Mouse (Mus musculus): ENCODE measurements around the gene Col16a1. TPM values are rescaled to one million over a fixed set of nuclear protein-coding genes. Genes with fewer than 3 reads are reported as not detected.
A peak's percentile ranks its signal among the peaks of the same experiment; 100 is the strongest.

The Col16a1 gene
- polyA plus RNA-seq, 1 experiment from 2014 or later = 24.5 TPM

DNA sequence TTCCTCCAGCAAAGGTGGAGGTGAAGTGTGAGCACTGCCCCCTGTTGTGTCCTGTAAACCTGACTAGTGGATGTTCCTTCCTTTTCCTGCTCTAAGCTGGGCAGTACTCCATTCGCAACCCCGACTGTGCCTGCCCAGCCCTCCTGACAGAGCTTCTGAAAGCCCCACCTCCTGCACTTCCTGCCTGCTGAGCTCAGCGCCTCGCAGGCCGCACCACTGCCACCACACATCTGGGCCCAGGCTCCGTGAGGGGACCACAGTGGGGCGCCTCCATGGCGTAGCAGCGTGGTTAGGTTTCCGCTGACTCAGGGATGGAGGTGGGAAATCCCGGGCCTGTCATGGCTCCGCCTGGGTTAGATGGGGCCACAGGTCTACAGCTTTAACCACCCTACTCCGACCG lies 2.0 kb upstream of the Col16a1 start:
- Histone ChIP-seq H3K4me1 (peaks cover 60% of the 10 kb centered on the region), H3K9me3 (replicated peaks) (no peaks in the 10 kb centered on the region), H3K9ac (replicated peaks) (no peak overlapping the region), H3K27me3 (replicated peaks) (no peaks in the 10 kb centered on the region), H3K4me3 (replicated peaks) (no peak overlapping the region), H3K4me2 (no peak overlapping the region), H3K36me3 (no peaks in the 10 kb centered on the region), H3K27ac (replicated peaks) (peak overlapping the region; percentile 60)
- WGBS = 23% methylated on average over 14 of the region's 14 CpGs
- no peak for ATAC-seq (ENCODE audit: low FRiP score)

- peaks cover 67% of the 10 kb centered on the region for H3K4me1 ChIP-seq
- H3K27ac ChIP-seq (replicated peaks) = peak overlapping the region; percentile 80
- no peaks in the 10 kb centered on the region for H3K9me3 ChIP-seq (replicated peaks)
- H3K27me3 ChIP-seq (replicated peaks) = no peaks in the 10 kb centered on the region
- H3K4me2 ChIP-seq = peak overlapping the region; percentile 77
- H3K36me3 ChIP-seq = no peaks in the 10 kb centered on the region
- peak overlapping the region; percentile 55; the same call in 1 of the 2 replicates for H3K9ac ChIP-seq (replicated peaks)
- WGBS = 45% methylated on average over 4 of the region's 4 CpGs
- no peak for ATAC-seq (ENCODE audit: low FRiP score)
- H3K4me3 ChIP-seq (replicated peaks) = peak overlapping the region; percentile 39
Measured at GRCm38 (mm10) chr4:130048203-130048479, 501 bp downstream of the Col16a1 start.

DNA sequence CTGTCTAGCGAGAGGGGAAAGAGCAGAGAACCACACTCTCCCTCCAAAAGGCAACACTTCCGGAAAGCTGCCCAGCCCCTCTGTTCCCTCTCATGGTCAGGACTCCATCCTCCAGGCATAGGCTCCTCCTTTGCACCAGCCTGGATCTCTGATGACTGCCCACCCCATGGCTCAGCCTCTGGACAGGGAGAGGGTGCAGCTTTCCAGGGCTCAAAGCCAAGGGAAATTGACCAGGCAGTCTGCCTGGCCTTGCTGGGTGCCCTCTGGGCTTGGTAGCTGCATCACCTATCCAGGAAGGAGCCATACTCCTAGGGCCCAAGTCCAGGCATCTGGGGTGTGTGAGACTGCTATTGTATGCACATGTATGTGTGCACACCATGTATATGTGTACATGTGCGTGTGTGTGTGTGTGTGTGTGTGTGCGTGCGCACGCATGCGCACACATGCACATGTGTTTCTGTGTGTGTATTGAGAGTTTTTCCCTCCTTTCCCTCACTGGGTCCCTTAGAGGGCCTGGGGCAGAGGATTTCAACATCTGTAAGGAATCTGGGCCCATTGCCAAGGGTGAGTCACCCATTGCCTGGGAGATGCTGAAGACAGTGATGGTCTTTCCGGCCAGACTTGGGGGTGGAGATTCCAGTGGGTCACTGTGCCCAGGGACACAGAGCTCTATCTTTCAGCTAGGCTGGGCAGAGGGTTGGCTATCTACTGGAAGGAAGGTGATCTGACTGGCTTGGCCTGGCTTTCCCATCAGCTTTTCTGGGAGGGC lies 2.6 kb downstream of the Col16a1 start:
- H3K4me2 ChIP-seq = no peak overlapping the region
- WGBS = 86% methylated on average over 8 of the region's 8 CpGs
- ATAC-seq (ENCODE audit: low FRiP score) = no peak

DNA sequence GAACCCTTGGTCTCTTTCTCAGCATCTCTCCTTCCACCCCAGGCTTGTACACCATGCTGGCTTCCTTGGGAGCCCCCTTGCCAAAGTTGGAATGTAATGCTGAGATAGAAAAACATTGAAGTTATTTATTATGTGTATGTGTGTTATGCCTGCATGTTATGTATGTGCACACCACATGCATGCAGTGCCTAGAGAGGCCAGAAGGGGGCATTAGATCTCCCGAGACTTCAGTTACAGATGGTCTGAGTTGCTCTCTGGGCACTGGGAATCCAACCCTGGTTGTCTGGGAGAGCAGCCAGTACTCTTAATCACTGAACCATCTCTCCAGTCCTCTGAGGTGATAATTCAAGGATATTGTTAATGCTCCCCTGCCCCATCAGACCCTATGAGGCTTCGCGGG lies 4.6 kb downstream of the Col16a1 start:
- no peak overlapping the region for H3K27ac ChIP-seq (replicated peaks)
- no peak overlapping the region for H3K4me2 ChIP-seq
- no peak overlapping the region for H3K9ac ChIP-seq (replicated peaks)
- H3K9me3 ChIP-seq (replicated peaks) = no peaks in the 10 kb centered on the region
- H3K27me3 ChIP-seq (replicated peaks) = no peaks in the 10 kb centered on the region
- no peaks in the 10 kb centered on the region for H3K36me3 ChIP-seq
- H3K4me3 ChIP-seq (replicated peaks) = no peak overlapping the region
- H3K4me1 ChIP-seq = peaks cover 66% of the 10 kb centered on the region
- no peak for ATAC-seq (ENCODE audit: low FRiP score)
- WGBS = 84% methylated on average over 3 of the region's 3 CpGs

More for the DNA sequence above, 2.6 kb downstream of the Col16a1 start:
- Histone ChIP-seq H3K36me3 (no peaks in the 10 kb centered on the region), H3K9me3 (replicated peaks) (no peaks in the 10 kb centered on the region), H3K27ac (replicated peaks) (peak overlapping the region; percentile 25), H3K27me3 (replicated peaks) (no peaks in the 10 kb centered on the region), H3K4me1 (peaks cover 64% of the 10 kb centered on the region), H3K4me3 (replicated peaks) (no peak overlapping the region), H3K9ac (replicated peaks) (no peak overlapping the region)

- Histone ChIP-seq H3K27ac (replicated peaks) (no peak overlapping the region), H3K4me2 (no peak overlapping the region), H3K4me1 (peaks cover 61% of the 10 kb centered on the region), H3K4me3 (replicated peaks) (no peak overlapping the region), H3K9ac (replicated peaks) (no peak overlapping the region), H3K9me3 (replicated peaks) (no peaks in the 10 kb centered on the region), H3K36me3 (no peaks in the 10 kb centered on the region), H3K27me3 (replicated peaks) (no peaks in the 10 kb centered on the region)
- WGBS = 79% methylated on average over 9 of the region's 9 CpGs
- no peak for ATAC-seq (ENCODE audit: low FRiP score)
Measured at GRCm38 (mm10) chr4:130053111-130053510, 5.5 kb downstream of the Col16a1 start.

- peaks cover 48% of the 10 kb centered on the region for H3K4me1 ChIP-seq
- H3K36me3 ChIP-seq = no peaks in the 10 kb centered on the region
- H3K9me3 ChIP-seq (replicated peaks) = no peaks in the 10 kb centered on the region
- peak; percentile 40 for ATAC-seq (ENCODE audit: low FRiP score)
- peak overlapping the region; percentile 65 for H3K27ac ChIP-seq (replicated peaks)
- WGBS = 50% methylated on average over 1 of the region's 1 CpGs
- H3K4me2 ChIP-seq = no peak overlapping the region
- no peaks in the 10 kb centered on the region for H3K27me3 ChIP-seq (replicated peaks)
- H3K9ac ChIP-seq (replicated peaks) = no peak overlapping the region
- H3K4me3 ChIP-seq (replicated peaks) = no peak overlapping the region
Measured at GRCm38 (mm10) chr4:130054727-130055126, 7.1 kb downstream of the Col16a1 start.

DNA sequence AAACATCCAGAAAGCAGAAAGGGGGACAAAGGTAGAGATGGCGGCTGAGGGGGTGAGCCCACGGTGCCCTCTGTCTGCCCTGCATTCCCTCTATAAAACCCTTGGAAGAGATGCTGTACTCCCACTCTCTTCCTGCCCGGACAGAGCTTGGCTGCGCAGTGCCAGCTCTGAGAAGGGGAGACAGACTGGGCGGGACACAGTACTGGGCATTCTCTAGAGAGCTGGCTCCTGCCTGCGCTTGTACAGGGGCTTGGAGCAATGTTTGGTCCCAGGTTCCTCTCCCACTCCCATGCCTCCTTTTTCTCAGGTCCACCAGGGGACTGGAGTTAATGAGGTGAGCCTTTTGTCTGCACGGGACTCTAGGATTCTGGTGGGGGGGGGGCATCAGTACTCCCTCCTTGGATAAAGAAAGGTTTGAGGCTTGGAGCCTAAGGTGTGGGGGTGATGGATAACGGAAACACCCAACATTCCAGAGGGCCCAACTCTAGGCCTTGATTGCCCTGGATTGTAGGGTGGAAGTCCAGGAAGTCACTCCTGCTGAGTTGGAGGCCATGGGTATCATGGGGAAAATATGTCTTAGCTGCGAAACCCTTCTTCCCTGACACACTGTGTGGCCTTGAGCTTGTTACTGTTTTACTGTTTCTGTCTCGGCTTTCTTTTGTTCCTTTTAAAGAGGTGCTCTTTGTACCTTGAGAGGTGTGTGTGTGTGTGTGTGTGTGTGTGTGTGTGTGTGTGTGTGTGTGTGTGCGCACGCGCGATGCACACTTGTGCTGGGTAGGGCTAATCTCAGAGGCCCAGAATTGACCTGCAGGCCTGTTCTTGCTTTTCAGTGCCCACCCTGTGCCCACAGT lies 7.7 kb downstream of the Col16a1 start:
- Histone ChIP-seq H3K4me1 (peaks cover 43% of the 10 kb centered on the region), H3K36me3 (no peaks in the 10 kb centered on the region), H3K4me2 (no peak overlapping the region), H3K4me3 (replicated peaks) (no peak overlapping the region), H3K9ac (replicated peaks) (no peak overlapping the region), H3K27me3 (replicated peaks) (no peaks in the 10 kb centered on the region), H3K9me3 (replicated peaks) (no peaks in the 10 kb centered on the region), H3K27ac (replicated peaks) (peak overlapping the region; percentile 65)
- peak; percentile 55 for ATAC-seq (ENCODE audit: low FRiP score)
- 69% methylated on average over 14 of the region's 14 CpGs for WGBS

DNA sequence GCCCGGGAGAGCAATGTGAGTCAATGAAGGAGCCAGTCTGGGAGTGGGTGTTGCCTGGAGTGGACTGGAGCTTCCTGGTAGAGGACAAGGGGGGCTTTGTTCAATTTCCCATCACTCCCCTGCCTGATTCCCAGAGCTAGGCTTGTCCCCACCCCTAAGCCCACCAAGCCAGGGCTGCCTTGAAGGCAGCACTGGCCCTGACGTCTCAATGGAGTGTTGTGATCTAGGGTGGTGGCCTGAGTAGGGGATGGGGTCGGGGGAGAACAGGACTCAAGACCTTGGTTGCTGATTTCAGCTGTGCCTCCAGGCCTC lies 8.3 kb downstream of the Col16a1 start:
- 51% methylated on average over 3 of the region's 3 CpGs for WGBS

DNA sequence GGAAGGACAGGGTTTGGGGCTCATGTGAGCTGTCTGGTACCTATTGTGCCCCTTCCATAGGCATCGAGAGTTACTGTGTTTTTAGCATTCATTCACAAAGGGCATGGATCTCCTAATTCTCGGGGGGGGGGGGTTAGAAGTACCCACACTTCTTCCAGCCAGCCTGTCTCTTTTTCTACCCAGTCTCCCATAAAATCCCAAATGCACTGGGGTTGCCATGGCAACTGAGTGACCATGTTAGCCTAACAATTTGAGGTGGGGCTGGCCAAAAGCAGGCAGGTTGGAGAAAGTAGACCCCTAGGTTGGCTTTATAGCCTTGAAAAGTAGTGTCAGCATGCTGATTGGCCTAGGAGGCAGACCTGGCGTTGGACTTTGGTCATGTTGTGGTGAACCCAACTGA lies 8.8 kb downstream of the Col16a1 start:
- 35% methylated on average over 3 of the region's 3 CpGs for WGBS
- Histone ChIP-seq H3K4me1 (peaks cover 33% of the 10 kb centered on the region), H3K27ac (replicated peaks) (peak overlapping the region; percentile 65), H3K36me3 (no peaks in the 10 kb centered on the region), H3K27me3 (replicated peaks) (no peaks in the 10 kb centered on the region), H3K9ac (replicated peaks) (no peak overlapping the region), H3K4me2 (no peak overlapping the region), H3K9me3 (replicated peaks) (no peaks in the 10 kb centered on the region), H3K4me3 (replicated peaks) (no peak overlapping the region)
- ATAC-seq (ENCODE audit: low FRiP score) = no peak

More for the DNA sequence above, 8.3 kb downstream of the Col16a1 start:
- Histone ChIP-seq H3K36me3 (no peaks in the 10 kb centered on the region), H3K4me2 (no peak overlapping the region), H3K9ac (replicated peaks) (no peak overlapping the region), H3K4me1 (peaks cover 37% of the 10 kb centered on the region), H3K27ac (replicated peaks) (peak overlapping the region; percentile 65), H3K27me3 (replicated peaks) (no peaks in the 10 kb centered on the region), H3K4me3 (replicated peaks) (no peak overlapping the region), H3K9me3 (replicated peaks) (no peaks in the 10 kb centered on the region)
- no peak for ATAC-seq (ENCODE audit: low FRiP score)

GRCm38 (mm10) chr4:130060937-130061336 lies 13.3 kb downstream of the Col16a1 start:
- H3K36me3 ChIP-seq = no peaks in the 10 kb centered on the region
- no peak overlapping the region for H3K9ac ChIP-seq (replicated peaks)
- H3K4me1 ChIP-seq = peaks cover 15% of the 10 kb centered on the region
- no peak for ATAC-seq (ENCODE audit: low FRiP score)
- H3K4me3 ChIP-seq (replicated peaks) = no peak overlapping the region
- H3K4me2 ChIP-seq = no peak overlapping the region
- 0 out of 2 replicates have a peak, but pooled peaks cover 1% of the 10 kb centered on the region for H3K27me3 ChIP-seq (replicated peaks)
- no peak overlapping the region for H3K27ac ChIP-seq (replicated peaks)
- no peaks in the 10 kb centered on the region for H3K9me3 ChIP-seq (replicated peaks)

- no peak for ATAC-seq (ENCODE audit: low FRiP score)
- Histone ChIP-seq H3K4me3 (replicated peaks) (no peak overlapping the region), H3K9ac (replicated peaks) (no peak overlapping the region), H3K9me3 (replicated peaks) (no peaks in the 10 kb centered on the region), H3K36me3 (no peaks in the 10 kb centered on the region), H3K4me2 (no peak overlapping the region), H3K4me1 (no peaks in the 10 kb centered on the region), H3K27ac (replicated peaks) (no peak overlapping the region), H3K27me3 (replicated peaks) (0 out of 2 replicates have a peak, but pooled peaks cover 2% of the 10 kb centered on the region)
- WGBS = 68% methylated on average over 7 of the region's 7 CpGs
Measured at GRCm38 (mm10) chr4:130063191-130063590, 15.6 kb downstream of the Col16a1 start.

GRCm38 (mm10) chr4:130066816-130067215 lies 19.2 kb downstream of the Col16a1 start:
- WGBS = 11% methylated on average over 8 of the region's 8 CpGs
- H3K9me3 ChIP-seq (replicated peaks) = no peaks in the 10 kb centered on the region
- no peak overlapping the region for H3K4me3 ChIP-seq (replicated peaks)
- H3K4me1 ChIP-seq = no peaks in the 10 kb centered on the region
- H3K27ac ChIP-seq (replicated peaks) = no peak overlapping the region
- no peak for ATAC-seq (ENCODE audit: low FRiP score)
- H3K4me2 ChIP-seq = no peak overlapping the region
- 0 out of 2 replicates have a peak, but pooled peaks cover 2% of the 10 kb centered on the region for H3K27me3 ChIP-seq (replicated peaks)
- H3K36me3 ChIP-seq = no peaks in the 10 kb centered on the region
- H3K9ac ChIP-seq (replicated peaks) = no peak overlapping the region
